Mouse (Mus musculus): Measurements from ENCODE around the gene Npy1r. TPM values are rescaled to one million over a fixed set of nuclear protein-coding genes. Genes with fewer than 3 reads are reported as not detected.

Npy1r gene
- 3.0 and 5.2 TPM in 2 replicates for polyA plus RNA-seq (2012; rRNA removed)

- TF ChIP-seq CTCF (IDR thresholded peaks at IDR 0.05; ENCODE audit: borderline replicate concordance, extremely low read depth, insufficient read depth, insufficient read length) (peak; percentile 55; the same call in 1 of the 2 replicates), POLR2A (IDR thresholded peaks at IDR 0.05; ENCODE audit: borderline replicate concordance, extremely low read depth, insufficient read depth, insufficient read length, poor library complexity, severe bottlenecking) (no peak)
- DNase-seq (ENCODE audit: low read depth) = peak; percentile 91
Observed at GRCm38 (mm10) chr8:66696970-66697843, at the start of gene Npy1r. Gene Npy1r (plus strand): TSS chr8:66697192.

GRCm38 (mm10) chr8:66681261-66681660 lies 15.7 kb upstream of the Npy1r start:
- no peak for DNase-seq (ENCODE audit: low read depth)
- TF ChIP-seq POLR2A (IDR thresholded peaks at IDR 0.05; ENCODE audit: borderline replicate concordance, extremely low read depth, insufficient read depth, insufficient read length, poor library complexity, severe bottlenecking) = no peak
- TF ChIP-seq CTCF (IDR thresholded peaks at IDR 0.05; ENCODE audit: borderline replicate concordance, extremely low read depth, insufficient read depth, insufficient read length) = no peak

GRCm38 (mm10) chr8:66687511-66688329 lies 9.3 kb upstream of the Npy1r start, which contains the start of gene Npy5r:
Gene Npy5r (minus strand): TSS chr8:66688128.
- peak; percentile 63 for DNase-seq (ENCODE audit: low read depth)
- TF ChIP-seq POLR2A (IDR thresholded peaks at IDR 0.05; ENCODE audit: borderline replicate concordance, extremely low read depth, insufficient read depth, insufficient read length, poor library complexity, severe bottlenecking) (no peak), CTCF (IDR thresholded peaks at IDR 0.05; ENCODE audit: borderline replicate concordance, extremely low read depth, insufficient read depth, insufficient read length) (no peak)

- peak; percentile 13 for DNase-seq (ENCODE audit: low read depth)
- TF ChIP-seq CTCF (IDR thresholded peaks at IDR 0.05; ENCODE audit: borderline replicate concordance, extremely low read depth, insufficient read depth, insufficient read length) (no peak), POLR2A (IDR thresholded peaks at IDR 0.05; ENCODE audit: borderline replicate concordance, extremely low read depth, insufficient read depth, insufficient read length, poor library complexity, severe bottlenecking) (no peak)
Observed at GRCm38 (mm10) chr8:66688395-66688794, 8.6 kb upstream of the Npy1r start.

- no peak for TF ChIP-seq POLR2A (IDR thresholded peaks at IDR 0.05; ENCODE audit: borderline replicate concordance, extremely low read depth, insufficient read depth, insufficient read length, poor library complexity, severe bottlenecking)
- TF ChIP-seq CTCF (IDR thresholded peaks at IDR 0.05; ENCODE audit: borderline replicate concordance, extremely low read depth, insufficient read depth, insufficient read length) = no peak
- DNase-seq (ENCODE audit: low read depth) = no peak
Observed at GRCm38 (mm10) chr8:66688799-66689198, 8.2 kb upstream of the Npy1r start.

- TF ChIP-seq POLR2A (IDR thresholded peaks at IDR 0.05; ENCODE audit: borderline replicate concordance, extremely low read depth, insufficient read depth, insufficient read length, poor library complexity, severe bottlenecking) (no peak), CTCF (IDR thresholded peaks at IDR 0.05; ENCODE audit: borderline replicate concordance, extremely low read depth, insufficient read depth, insufficient read length) (no peak)
- no peak for DNase-seq (ENCODE audit: low read depth)
Observed at GRCm38 (mm10) chr8:66690402-66690801, 6.6 kb upstream of the Npy1r start.

- TF ChIP-seq POLR2A (IDR thresholded peaks at IDR 0.05; ENCODE audit: borderline replicate concordance, extremely low read depth, insufficient read depth, insufficient read length, poor library complexity, severe bottlenecking) (no peak), CTCF (IDR thresholded peaks at IDR 0.05; ENCODE audit: borderline replicate concordance, extremely low read depth, insufficient read depth, insufficient read length) (no peak)
- no peak for DNase-seq (ENCODE audit: low read depth)
Observed at GRCm38 (mm10) chr8:66698011-66698410, 1.0 kb downstream of the Npy1r start.

- no peak for DNase-seq (ENCODE audit: low read depth)
- TF ChIP-seq CTCF (IDR thresholded peaks at IDR 0.05; ENCODE audit: borderline replicate concordance, extremely low read depth, insufficient read depth, insufficient read length) (no peak), POLR2A (IDR thresholded peaks at IDR 0.05; ENCODE audit: borderline replicate concordance, extremely low read depth, insufficient read depth, insufficient read length, poor library complexity, severe bottlenecking) (no peak)
Observed at GRCm38 (mm10) chr8:66698782-66699181, 1.8 kb downstream of the Npy1r start.

GRCm38 (mm10) chr8:66714324-66714975 lies 17.5 kb downstream of the Npy1r start:
- TF ChIP-seq CTCF (IDR thresholded peaks at IDR 0.05; ENCODE audit: borderline replicate concordance, extremely low read depth, insufficient read depth, insufficient read length) (no peak), POLR2A (IDR thresholded peaks at IDR 0.05; ENCODE audit: borderline replicate concordance, extremely low read depth, insufficient read depth, insufficient read length, poor library complexity, severe bottlenecking) (no peak)
- no peak for DNase-seq (ENCODE audit: low read depth)

- no peak for DNase-seq (ENCODE audit: low read depth)
- TF ChIP-seq CTCF (IDR thresholded peaks at IDR 0.05; ENCODE audit: borderline replicate concordance, extremely low read depth, insufficient read depth, insufficient read length) (no peak), POLR2A (IDR thresholded peaks at IDR 0.05; ENCODE audit: borderline replicate concordance, extremely low read depth, insufficient read depth, insufficient read length, poor library complexity, severe bottlenecking) (no peak)
Observed at GRCm38 (mm10) chr8:66722835-66723234, 25.8 kb downstream of the Npy1r start.

- DNase-seq (ENCODE audit: low read depth) = peak; percentile 12
- TF ChIP-seq CTCF (IDR thresholded peaks at IDR 0.05; ENCODE audit: borderline replicate concordance, extremely low read depth, insufficient read depth, insufficient read length) (no peak), POLR2A (IDR thresholded peaks at IDR 0.05; ENCODE audit: borderline replicate concordance, extremely low read depth, insufficient read depth, insufficient read length, poor library complexity, severe bottlenecking) (no peak)
Observed at GRCm38 (mm10) chr8:66729446-66729845, 32.5 kb downstream of the Npy1r start.

All from brain, embryonic 14.5 days (tissue).